Mouse (Mus musculus): ENCODE measurements around the gene Nudt3. TPM values are rescaled to one million over a fixed set of nuclear protein-coding genes. Genes with fewer than 3 reads are reported as not detected.

Nudt3 gene
- polyA plus RNA-seq, 1 experiment from 2014 or later: 34.4 TPM

GRCm38 (mm10) chr17:27588231-27588630, 35.1 kb downstream of the Nudt3 start:
- H3K4me1 ChIP-seq (ENCODE audit: insufficient read depth): no peaks in the 10 kb centered on the region
- H3K36me3 ChIP-seq (ENCODE audit: insufficient read depth): peaks cover 51% of the 10 kb centered on the region
- H3K27me3 ChIP-seq (ENCODE audit: insufficient read depth, low read length): no peaks in the 10 kb centered on the region
- no peak for TF ChIP-seq CTCF (IDR thresholded peaks at IDR 0.05; ENCODE audit: low read depth)
- H3K9me3 ChIP-seq (ENCODE audit: low read depth, low read length): no peaks in the 10 kb centered on the region
- H3K27ac ChIP-seq (ENCODE audit: low read depth): no peak overlapping the region
- 76% methylated on average over 8 of the region's 8 CpGs for WGBS
- H3K9ac ChIP-seq: no peak overlapping the region
- DNase-seq (no peak), ATAC-seq (ENCODE audit: insufficient read depth) (no peak)
- no peak overlapping the region for H3K4me3 ChIP-seq (ENCODE audit: low read depth, low read length)
- H3K4me2 ChIP-seq: no peak overlapping the region

GRCm38 (mm10) chr17:27587252-27587651, 36.0 kb downstream of the Nudt3 start:
- peaks cover 51% of the 10 kb centered on the region for H3K36me3 ChIP-seq (ENCODE audit: insufficient read depth)
- 70% methylated on average over 12 of the region's 12 CpGs for WGBS

GRCm38 (mm10) chr17:27586661-27587060, 36.6 kb downstream of the Nudt3 start:
- 49% methylated on average over 9 of the region's 9 CpGs for WGBS
- no peak overlapping the region for H3K4me3 ChIP-seq (ENCODE audit: low read depth, low read length)
- no peak for DNase-seq

More at GRCm38 (mm10) chr17:27587252-27587651, 36.0 kb downstream of the Nudt3 start:
- Histone ChIP-seq H3K27ac (ENCODE audit: low read depth) (peak overlapping the region; percentile 54; the same call in 1 of the 2 replicates), H3K4me2 (no peak overlapping the region), H3K9me3 (ENCODE audit: low read depth, low read length) (no peaks in the 10 kb centered on the region), H3K9ac (no peak overlapping the region), H3K27me3 (ENCODE audit: insufficient read depth, low read length) (no peaks in the 10 kb centered on the region), H3K4me3 (ENCODE audit: low read depth, low read length) (no peak overlapping the region), H3K4me1 (ENCODE audit: insufficient read depth) (no peaks in the 10 kb centered on the region)
- DNase-seq: no peak
- TF ChIP-seq CTCF (IDR thresholded peaks at IDR 0.05; ENCODE audit: low read depth): no peak
- ATAC-seq (ENCODE audit: insufficient read depth): no peak

GRCm38 (mm10) chr17:27583185-27583894, 40.0 kb downstream of the Nudt3 start:
- H3K9ac ChIP-seq: no peak overlapping the region
- no peak overlapping the region for H3K4me3 ChIP-seq (ENCODE audit: low read depth, low read length)
- H3K9me3 ChIP-seq (ENCODE audit: low read depth, low read length): no peaks in the 10 kb centered on the region
- 83% methylated on average over 13 of the region's 13 CpGs for WGBS
- no peaks in the 10 kb centered on the region for H3K4me1 ChIP-seq (ENCODE audit: insufficient read depth)
- ATAC-seq (ENCODE audit: insufficient read depth): no peak
- peaks cover 76% of the 10 kb centered on the region for H3K36me3 ChIP-seq (ENCODE audit: insufficient read depth)
- no peak for DNase-seq
- H3K27ac ChIP-seq (ENCODE audit: low read depth): no peak overlapping the region
- no peak overlapping the region for H3K4me2 ChIP-seq
- no peak for TF ChIP-seq CTCF (IDR thresholded peaks at IDR 0.05; ENCODE audit: low read depth)
- no peaks in the 10 kb centered on the region for H3K27me3 ChIP-seq (ENCODE audit: insufficient read depth, low read length)

More at GRCm38 (mm10) chr17:27586661-27587060, 36.6 kb downstream of the Nudt3 start:
- no peak for TF ChIP-seq CTCF (IDR thresholded peaks at IDR 0.05; ENCODE audit: low read depth)
- H3K27ac ChIP-seq (ENCODE audit: low read depth): peak overlapping the region; percentile 54; the same call in 1 of the 2 replicates
- no peak overlapping the region for H3K9ac ChIP-seq
- ATAC-seq (ENCODE audit: insufficient read depth): no peak
- no peaks in the 10 kb centered on the region for H3K4me1 ChIP-seq (ENCODE audit: insufficient read depth)
- H3K27me3 ChIP-seq (ENCODE audit: insufficient read depth, low read length): no peaks in the 10 kb centered on the region
- no peak overlapping the region for H3K4me2 ChIP-seq
- no peaks in the 10 kb centered on the region for H3K9me3 ChIP-seq (ENCODE audit: low read depth, low read length)
- H3K36me3 ChIP-seq (ENCODE audit: insufficient read depth): peaks cover 56% of the 10 kb centered on the region

GRCm38 (mm10) chr17:27580392-27581068, 42.8 kb downstream of the Nudt3 start:
- H3K4me3 ChIP-seq (ENCODE audit: low read depth, low read length): no peak overlapping the region
- no peak overlapping the region for H3K4me2 ChIP-seq
- ATAC-seq (ENCODE audit: insufficient read depth) (no peak), DNase-seq (no peak)
- no peak overlapping the region for H3K27ac ChIP-seq (ENCODE audit: low read depth)
- H3K9me3 ChIP-seq (ENCODE audit: low read depth, low read length): no peaks in the 10 kb centered on the region
- H3K36me3 ChIP-seq (ENCODE audit: insufficient read depth): peaks cover 94% of the 10 kb centered on the region
- WGBS: 86% methylated on average over 20 of the region's 20 CpGs
- H3K27me3 ChIP-seq (ENCODE audit: insufficient read depth, low read length): no peaks in the 10 kb centered on the region
- no peak overlapping the region for H3K9ac ChIP-seq
- no peak for TF ChIP-seq CTCF (IDR thresholded peaks at IDR 0.05; ENCODE audit: low read depth)
- peaks cover 5% of the 10 kb centered on the region; the same call in 1 of the 2 replicates for H3K4me1 ChIP-seq (ENCODE audit: insufficient read depth)

- Histone ChIP-seq H3K27me3 (ENCODE audit: insufficient read depth, low read length) (no peaks in the 10 kb centered on the region), H3K4me2 (no peak overlapping the region), H3K4me1 (ENCODE audit: insufficient read depth) (peaks cover 5% of the 10 kb centered on the region; the same call in 1 of the 2 replicates), H3K36me3 (ENCODE audit: insufficient read depth) (peaks cover 87% of the 10 kb centered on the region), H3K9ac (no peak overlapping the region), H3K27ac (ENCODE audit: low read depth) (no peak overlapping the region), H3K9me3 (ENCODE audit: low read depth, low read length) (no peaks in the 10 kb centered on the region), H3K4me3 (ENCODE audit: low read depth, low read length) (no peak overlapping the region)
- WGBS: 88% methylated on average over 8 of the region's 8 CpGs
- DNase-seq (no peak), ATAC-seq (ENCODE audit: insufficient read depth) (no peak)
- TF ChIP-seq CTCF (IDR thresholded peaks at IDR 0.05; ENCODE audit: low read depth): no peak
Observed at GRCm38 (mm10) chr17:27579816-27580215, 43.5 kb downstream of the Nudt3 start.

GRCm38 (mm10) chr17:27578487-27578886, 44.8 kb downstream of the Nudt3 start:
- Histone ChIP-seq H3K27me3 (ENCODE audit: insufficient read depth, low read length) (no peaks in the 10 kb centered on the region), H3K4me3 (ENCODE audit: low read depth, low read length) (no peak overlapping the region), H3K27ac (ENCODE audit: low read depth) (no peak overlapping the region), H3K9ac (no peak overlapping the region), H3K9me3 (ENCODE audit: low read depth, low read length) (no peaks in the 10 kb centered on the region), H3K4me1 (ENCODE audit: insufficient read depth) (peaks cover 5% of the 10 kb centered on the region; the same call in 1 of the 2 replicates), H3K36me3 (ENCODE audit: insufficient read depth) (peaks cover 79% of the 10 kb centered on the region), H3K4me2 (no peak overlapping the region)
- no peak for TF ChIP-seq CTCF (IDR thresholded peaks at IDR 0.05; ENCODE audit: low read depth)
- WGBS: 91% methylated on average over 10 of the region's 10 CpGs
- ATAC-seq (ENCODE audit: insufficient read depth): no peak
- no peak for DNase-seq
